Mouse (Mus musculus): Measurements from ENCODE around the gene Traip. TPM values are rescaled to one million over a fixed set of nuclear protein-coding genes. Genes with fewer than 3 reads are reported as not detected.
A peak's percentile ranks its signal among the peaks of the same experiment; 100 is the strongest.

The Traip gene
- 17.2 and 18.3 TPM in 2 replicates for polyA plus RNA-seq (2015; fragmentation: Nextera tagmentation; extraction: Ambion mirVana)

DNA sequence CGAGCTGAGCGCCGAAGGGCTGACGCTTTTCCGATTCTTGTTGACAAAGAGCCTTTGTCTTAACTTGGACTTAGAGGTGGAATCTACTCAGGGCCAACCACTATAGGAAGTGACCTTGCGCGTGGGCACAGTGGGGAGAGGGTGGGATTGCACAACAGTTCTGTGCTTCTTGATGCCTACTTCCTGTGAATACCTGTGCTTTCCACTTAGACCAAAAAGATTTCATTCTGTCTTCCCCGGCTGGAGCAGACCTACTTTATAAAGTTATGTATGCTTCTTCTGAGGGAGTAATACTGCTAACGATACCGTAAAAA is at the start of gene Traip:
TSS of gene Traip (plus strand) at position 215 of the 314 bp plus-strand sequence.
- no peak for ATAC-seq (ENCODE audit: insufficient read depth, low FRiP score, low read depth)
- no peaks in the 10 kb centered on the region for H3K27me3 ChIP-seq (replicated peaks)
- H3K27ac ChIP-seq: peak within 1 kb of the TSS; percentile 74; the same call in 1 of the 2 replicates

DNA sequence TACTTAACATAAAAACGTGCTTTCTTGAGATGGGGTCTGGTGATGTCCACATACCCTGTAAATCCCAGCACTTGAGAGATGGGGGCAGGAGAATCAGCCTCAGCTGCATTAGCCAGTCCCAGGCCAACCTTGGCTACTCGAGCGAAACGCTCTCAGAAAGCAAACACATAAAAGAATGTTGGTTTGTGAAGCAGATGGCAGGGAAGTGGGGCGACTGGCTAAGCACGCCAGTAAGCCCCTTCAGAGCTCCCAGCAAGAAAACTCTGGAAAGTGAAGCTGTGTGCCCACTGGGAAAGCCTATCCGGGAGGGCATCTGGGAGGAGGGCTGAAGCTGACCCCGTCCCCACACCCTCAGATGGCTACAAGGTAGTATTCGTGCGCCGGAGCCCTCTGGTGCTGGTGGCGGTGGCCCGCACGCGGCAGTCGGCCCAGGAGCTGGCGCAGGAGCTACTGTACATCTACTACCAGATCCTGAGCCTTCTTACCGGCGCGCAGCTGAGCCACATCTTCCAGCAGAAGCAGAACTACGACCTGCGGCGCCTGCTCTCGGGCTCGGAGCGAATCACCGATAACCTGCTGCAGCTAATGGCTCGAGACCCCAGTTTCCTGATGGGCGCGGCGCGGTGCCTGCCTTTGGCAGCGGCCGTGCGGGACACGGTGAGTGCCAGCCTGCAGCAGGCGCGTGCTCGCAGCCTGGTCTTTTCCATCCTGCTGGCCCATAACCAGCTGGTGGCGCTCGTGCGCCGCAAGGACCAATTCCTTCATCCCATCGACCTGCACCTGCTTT is 48.9 kb upstream of the Traip start:
- Histone ChIP-seq H3K9me3 (no peaks in the 10 kb centered on the region), H3K4me3 (replicated peaks) (peak overlapping the region; percentile 24), H3K36me3 (peaks cover 6% of the 10 kb centered on the region; the same call in 1 of the 2 replicates), H3K27ac (no peak overlapping the region), H3K4me1 (peaks cover 13% of the 10 kb centered on the region), H3K9ac (no peak overlapping the region), H3K4me2 (peak overlapping the region; percentile 61), H3K27me3 (replicated peaks) (0 out of 2 replicates have a peak, but pooled peaks cover 12% of the 10 kb centered on the region)
- WGBS: 14% methylated on average over 44 of the region's 44 CpGs
- peak; percentile 47; the same call in 1 of the 2 replicates for ATAC-seq (ENCODE audit: insufficient read depth, low FRiP score, low read depth)

More for the DNA sequence above, at the start of gene Traip:
- Histone ChIP-seq H3K36me3 (no peaks in the 10 kb centered on the region), H3K4me2 (peak within 1 kb of the TSS; percentile 91), H3K9ac (peak within 1 kb of the TSS; percentile 60), H3K9me3 (no peaks in the 10 kb centered on the region), H3K4me1 (peaks cover 9% of the 10 kb centered on the region), H3K4me3 (replicated peaks) (peak within 1 kb of the TSS; percentile 61)
- WGBS: 86% methylated on average over 10 of the region's 10 CpGs

DNA sequence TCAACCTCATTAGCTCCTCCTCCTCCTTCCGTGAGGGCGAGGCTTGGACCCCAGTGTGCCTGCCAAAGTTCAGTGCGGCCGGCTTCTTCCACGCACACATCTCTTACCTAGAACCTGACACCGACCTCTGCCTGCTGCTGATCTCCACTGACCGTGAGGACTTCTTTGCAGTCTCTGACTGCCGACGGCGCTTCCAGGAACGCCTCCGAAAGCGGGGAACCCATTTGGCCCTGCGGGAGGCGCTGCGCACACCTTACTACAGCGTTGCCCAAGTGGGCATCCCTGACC is 48.4 kb upstream of the Traip start:
- Histone ChIP-seq H3K4me3 (replicated peaks) (no peak overlapping the region), H3K9me3 (no peaks in the 10 kb centered on the region), H3K9ac (no peak overlapping the region), H3K27me3 (replicated peaks) (0 out of 2 replicates have a peak, but pooled peaks cover 12% of the 10 kb centered on the region), H3K4me1 (peaks cover 18% of the 10 kb centered on the region), H3K4me2 (peak overlapping the region; percentile 61), H3K27ac (no peak overlapping the region), H3K36me3 (0 out of 2 replicates have a peak, but pooled peaks cover 3% of the 10 kb centered on the region)
- ATAC-seq (ENCODE audit: insufficient read depth, low FRiP score, low read depth): no peak
- WGBS: 29% methylated on average over 17 of the region's 17 CpGs

DNA sequence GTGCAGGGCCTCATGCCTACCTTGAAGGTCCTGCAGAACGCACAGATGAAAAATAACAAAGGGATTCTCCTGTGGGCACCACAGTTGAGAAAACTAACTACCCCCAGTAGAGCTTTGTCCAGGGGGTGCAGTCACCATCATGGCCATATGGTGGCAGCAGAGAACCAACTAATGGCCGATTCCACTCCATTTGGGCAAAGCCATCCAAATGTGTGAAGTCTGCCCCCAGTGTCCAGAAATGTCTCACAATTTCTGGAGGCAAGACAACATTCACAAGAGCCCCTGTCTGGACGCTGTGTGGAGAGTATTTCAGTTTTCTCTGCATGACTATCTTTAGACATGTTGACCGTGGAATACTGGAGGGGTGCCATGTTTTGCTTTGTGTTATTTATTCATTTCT is 45.2 kb upstream of the Traip start:
- H3K4me1 ChIP-seq: peaks cover 41% of the 10 kb centered on the region
- WGBS: 2% methylated on average over 4 of the region's 4 CpGs
- H3K36me3 ChIP-seq: 0 out of 2 replicates have a peak, but pooled peaks cover 3% of the 10 kb centered on the region
- H3K27me3 ChIP-seq (replicated peaks): 0 out of 2 replicates have a peak, but pooled peaks cover 12% of the 10 kb centered on the region
- no peak overlapping the region for H3K4me3 ChIP-seq (replicated peaks)
- H3K9me3 ChIP-seq: no peaks in the 10 kb centered on the region
- H3K4me2 ChIP-seq: no peak overlapping the region
- ATAC-seq (ENCODE audit: insufficient read depth, low FRiP score, low read depth): 0 out of 2 replicates have a peak, but pooled peaks have one; percentile 9
- H3K27ac ChIP-seq: no peak overlapping the region; the same call in 1 of the 2 replicates
- no peak overlapping the region for H3K9ac ChIP-seq

DNA sequence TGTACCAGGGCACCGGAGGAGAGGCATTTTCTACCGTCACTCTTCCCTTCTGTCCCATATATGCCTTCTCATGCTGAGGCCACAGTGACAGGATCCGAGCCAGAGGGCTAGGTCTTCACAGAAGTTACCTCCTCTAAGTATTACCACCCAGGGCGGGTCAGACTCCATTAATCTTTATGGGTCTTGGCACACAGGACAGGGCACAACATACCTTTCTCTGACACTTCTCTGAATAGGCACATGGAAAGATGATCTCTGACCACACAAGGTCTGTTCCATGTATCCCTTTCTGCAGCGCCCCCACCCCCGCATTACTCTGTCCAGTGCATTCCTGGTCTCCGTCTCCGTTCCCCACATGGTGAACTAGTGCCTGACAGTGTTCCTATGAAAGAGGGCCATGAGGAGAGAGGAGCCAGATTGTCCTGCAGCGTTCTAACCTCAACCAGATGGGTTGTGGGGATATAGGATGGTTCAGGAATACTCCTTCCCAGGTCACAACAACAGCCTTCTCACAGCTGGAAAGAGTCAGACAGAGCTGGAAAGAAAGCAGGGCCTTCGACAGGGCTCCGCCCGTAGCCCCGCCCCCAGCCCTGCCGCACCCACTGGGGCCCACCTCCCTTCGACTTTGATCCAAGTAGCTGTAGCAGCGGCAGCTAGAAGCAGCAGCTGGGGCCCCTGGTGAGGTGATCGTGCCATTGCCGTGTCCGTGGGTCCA is 43.5 kb upstream of the Traip start, which contains the start of gene Mst1r:
TSS of gene Mst1r (plus strand) at position 622 of the 715 bp plus-strand sequence.
- Histone ChIP-seq H3K27me3 (replicated peaks) (no peaks in the 10 kb centered on the region), H3K4me1 (peaks cover 39% of the 10 kb centered on the region), H3K9ac (peak within 1 kb of the TSS; percentile 61; the same call in 1 of the 2 replicates), H3K9me3 (no peaks in the 10 kb centered on the region), H3K27ac (peak within 1 kb of the TSS; percentile 88), H3K36me3 (0 out of 2 replicates have a peak, but pooled peaks cover 3% of the 10 kb centered on the region), H3K4me2 (peak within 1 kb of the TSS; percentile 84), H3K4me3 (replicated peaks) (peak within 1 kb of the TSS; percentile 53)
- ATAC-seq (ENCODE audit: insufficient read depth, low FRiP score, low read depth): peak; percentile 80
- WGBS: 14% methylated on average over 19 of the region's 19 CpGs

DNA sequence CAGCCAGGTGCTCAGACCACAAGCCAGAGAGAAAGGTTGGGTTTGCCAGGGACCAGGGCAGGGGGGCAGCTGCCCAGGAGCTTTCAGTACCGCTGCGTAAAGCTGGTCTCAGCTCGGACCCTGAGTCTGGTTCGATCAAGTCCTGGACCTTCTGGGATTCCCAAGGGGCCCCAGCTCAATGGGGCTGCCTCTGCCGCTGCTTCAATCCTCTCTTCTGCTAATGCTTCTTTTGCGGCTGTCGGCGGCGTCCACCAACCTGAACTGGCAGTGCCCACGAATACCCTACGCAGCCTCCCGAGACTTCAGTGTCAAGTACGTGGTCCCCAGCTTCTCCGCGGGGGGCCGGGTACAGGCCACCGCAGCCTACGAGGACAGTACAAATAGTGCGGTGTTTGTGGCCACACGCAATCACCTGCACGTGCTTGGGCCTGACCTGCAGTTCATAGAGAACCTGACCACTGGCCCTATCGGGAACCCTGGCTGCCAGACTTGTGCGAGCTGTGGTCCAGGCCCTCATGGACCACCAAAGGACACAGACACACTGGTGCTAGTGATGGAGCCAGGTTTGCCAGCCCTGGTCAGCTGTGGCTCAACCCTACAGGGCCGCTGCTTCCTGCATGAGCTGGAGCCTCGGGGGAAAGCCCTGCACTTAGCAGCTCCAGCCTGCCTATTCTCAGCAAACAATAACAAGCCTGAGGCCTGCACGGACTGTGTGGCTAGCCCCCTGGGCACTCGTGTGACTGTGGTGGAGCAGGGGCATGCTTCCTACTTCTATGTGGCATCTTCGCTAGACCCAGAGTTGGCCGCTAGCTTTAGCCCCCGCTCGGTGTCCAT is 42.8 kb upstream of the Traip start:
- no peaks in the 10 kb centered on the region for H3K36me3 ChIP-seq
- peak overlapping the region; percentile 88 for H3K27ac ChIP-seq
- 41% methylated on average over 31 of the region's 31 CpGs for WGBS
- H3K4me3 ChIP-seq (replicated peaks): peak overlapping the region; percentile 53
- H3K4me1 ChIP-seq: peaks cover 38% of the 10 kb centered on the region
- ATAC-seq (ENCODE audit: insufficient read depth, low FRiP score, low read depth): no peak
- H3K4me2 ChIP-seq: peak overlapping the region; percentile 84
- H3K9ac ChIP-seq: peak overlapping the region; percentile 61; the same call in 1 of the 2 replicates
- no peaks in the 10 kb centered on the region for H3K9me3 ChIP-seq
- no peaks in the 10 kb centered on the region for H3K27me3 ChIP-seq (replicated peaks)

DNA sequence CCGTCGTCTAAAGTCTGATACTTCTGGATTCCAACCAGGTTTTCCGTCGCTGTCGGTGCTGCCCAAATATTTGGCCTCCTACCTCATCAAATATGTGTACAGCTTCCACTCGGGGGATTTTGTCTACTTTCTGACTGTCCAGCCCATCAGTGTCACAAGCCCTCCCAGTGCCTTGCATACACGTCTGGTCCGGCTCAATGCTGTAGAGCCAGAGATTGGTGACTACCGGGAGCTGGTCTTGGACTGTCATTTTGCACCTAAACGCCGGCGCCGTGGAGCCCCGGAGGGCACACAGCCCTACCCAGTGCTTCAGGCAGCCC is 42.2 kb upstream of the Traip start:
- H3K9ac ChIP-seq: no peak overlapping the region
- no peak for ATAC-seq (ENCODE audit: insufficient read depth, low FRiP score, low read depth)
- H3K36me3 ChIP-seq: no peaks in the 10 kb centered on the region
- H3K27ac ChIP-seq: peak overlapping the region; percentile 88
- H3K4me1 ChIP-seq: peaks cover 38% of the 10 kb centered on the region
- H3K27me3 ChIP-seq (replicated peaks): no peaks in the 10 kb centered on the region
- peak overlapping the region; percentile 84 for H3K4me2 ChIP-seq
- 57% methylated on average over 14 of the region's 14 CpGs for WGBS
- H3K4me3 ChIP-seq (replicated peaks): peak overlapping the region; percentile 53
- H3K9me3 ChIP-seq: no peaks in the 10 kb centered on the region

DNA sequence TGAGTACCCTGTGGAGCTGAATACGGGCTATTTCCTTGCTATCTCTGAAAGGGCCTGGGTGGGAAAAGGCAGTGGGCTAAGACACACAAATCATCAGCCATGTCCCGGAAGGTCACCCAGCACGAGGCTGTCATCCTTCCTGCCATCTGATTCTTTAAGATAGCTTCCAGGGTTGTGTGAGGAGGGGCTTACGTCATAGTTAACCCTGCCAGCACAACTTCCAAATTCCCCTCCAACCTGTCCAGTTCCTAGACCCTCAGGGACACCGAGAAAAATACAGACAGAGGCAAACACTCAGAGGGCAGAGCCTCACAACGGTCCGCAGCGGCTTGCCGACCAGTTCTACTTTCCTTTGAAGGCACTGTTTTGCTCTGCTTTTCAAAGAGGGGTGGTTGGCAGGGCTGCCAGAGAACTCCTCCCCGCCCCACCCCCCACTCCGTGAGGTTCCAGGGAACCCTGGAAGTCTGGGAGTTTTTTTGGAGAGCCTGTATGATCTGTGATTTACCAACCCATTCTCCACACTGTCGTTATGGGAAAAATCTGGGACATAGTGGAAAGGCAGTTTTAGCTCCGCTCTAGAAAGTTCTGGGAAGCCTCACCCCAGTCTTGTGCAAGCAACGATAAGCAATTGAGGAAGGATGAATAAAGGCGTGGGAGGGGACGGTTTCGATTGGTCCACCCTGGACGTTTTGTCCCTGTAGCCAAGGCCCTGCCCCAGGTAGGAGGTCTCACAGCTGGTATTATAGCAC is 41.4 kb upstream of the Traip start:
- Histone ChIP-seq H3K9me3 (no peaks in the 10 kb centered on the region), H3K9ac (no peak overlapping the region), H3K27me3 (replicated peaks) (no peaks in the 10 kb centered on the region), H3K4me1 (peaks cover 38% of the 10 kb centered on the region), H3K36me3 (no peaks in the 10 kb centered on the region), H3K27ac (peak overlapping the region; percentile 88), H3K4me3 (replicated peaks) (peak overlapping the region; percentile 53), H3K4me2 (peak overlapping the region; percentile 84)
- 23% methylated on average over 18 of the region's 18 CpGs for WGBS
- ATAC-seq (ENCODE audit: insufficient read depth, low FRiP score, low read depth): no peak

DNA sequence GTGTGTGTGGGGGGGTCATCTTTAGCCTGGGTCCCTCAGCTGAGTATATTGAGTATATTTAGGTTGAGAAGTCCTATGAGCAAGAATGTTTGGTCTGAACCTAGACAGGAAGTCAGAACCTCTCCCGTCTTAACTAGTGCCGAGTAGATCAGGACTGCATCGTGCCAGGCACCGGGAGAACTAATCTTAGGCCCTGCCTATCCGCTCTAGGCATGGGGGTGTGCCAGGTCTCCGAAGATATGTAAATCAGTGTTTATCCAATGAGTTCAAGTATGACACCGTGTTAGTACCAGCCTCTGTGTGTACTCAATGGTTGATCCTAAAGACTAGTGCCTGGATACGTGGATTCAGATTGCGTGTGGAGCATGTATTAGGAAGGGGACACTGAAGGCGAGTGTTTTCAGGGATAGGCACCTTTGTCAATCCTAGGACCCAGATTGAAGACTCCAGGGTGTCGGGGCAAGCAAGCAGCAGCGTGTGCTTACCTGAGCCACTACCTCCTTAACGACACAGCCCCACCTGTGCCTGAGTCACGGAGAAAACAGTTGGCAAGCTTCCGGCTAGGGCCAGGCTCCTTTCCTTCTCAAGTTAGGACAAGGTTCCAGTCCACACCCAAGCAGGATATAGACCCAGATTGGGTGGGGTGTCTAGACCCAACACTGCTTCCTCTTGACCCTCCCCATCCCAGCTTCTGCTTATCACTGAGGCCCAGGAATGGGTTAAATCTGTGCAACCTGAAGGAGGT is 39.7 kb upstream of the Traip start:
- H3K27ac ChIP-seq: peak overlapping the region; percentile 88
- H3K9me3 ChIP-seq: no peaks in the 10 kb centered on the region
- no peaks in the 10 kb centered on the region for H3K27me3 ChIP-seq (replicated peaks)
- H3K9ac ChIP-seq: no peak overlapping the region
- peak overlapping the region; percentile 84 for H3K4me2 ChIP-seq
- peaks cover 5% of the 10 kb centered on the region; the same call in 1 of the 2 replicates for H3K36me3 ChIP-seq
- WGBS: 61% methylated on average over 15 of the region's 15 CpGs
- peaks cover 38% of the 10 kb centered on the region for H3K4me1 ChIP-seq
- ATAC-seq (ENCODE audit: insufficient read depth, low FRiP score, low read depth): peak; percentile 44
- peak overlapping the region; percentile 53; the same call in 1 of the 2 replicates for H3K4me3 ChIP-seq (replicated peaks)

DNA sequence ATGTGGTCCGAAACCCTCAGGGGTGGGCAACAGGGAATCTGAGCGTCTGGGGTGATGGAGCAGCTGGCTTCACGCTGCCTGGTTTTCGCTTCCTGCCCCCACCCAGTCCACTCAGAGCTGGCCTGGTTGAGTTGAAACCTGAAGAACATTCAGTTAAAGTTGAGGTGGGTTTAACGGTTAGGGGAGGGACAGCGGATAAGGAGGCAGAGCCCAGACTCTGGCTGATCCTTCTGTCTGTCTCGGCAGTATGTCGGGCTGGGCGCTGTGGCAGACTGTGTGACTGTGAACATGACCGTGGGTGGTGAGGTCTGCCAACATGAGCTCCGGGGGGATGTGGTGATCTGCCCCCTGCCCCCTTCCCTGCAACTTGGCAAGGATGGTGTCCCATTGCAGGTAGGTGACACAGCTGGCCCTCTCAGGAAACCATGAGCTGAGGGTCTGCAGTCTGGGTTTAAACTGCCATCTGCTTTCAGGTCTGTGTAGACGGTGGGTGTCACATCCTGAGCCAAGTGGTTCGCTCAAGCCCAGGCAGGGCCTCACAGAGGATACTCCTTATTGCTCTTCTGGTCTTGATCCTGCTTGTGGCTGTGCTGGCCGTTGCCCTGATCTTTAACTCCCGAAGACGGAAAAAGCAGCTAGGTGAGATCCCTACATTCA is 35.0 kb upstream of the Traip start:
- 76% methylated on average over 16 of the region's 16 CpGs for WGBS

More for the DNA sequence above, 35.0 kb upstream of the Traip start:
- Histone ChIP-seq H3K36me3 (peaks cover 9% of the 10 kb centered on the region; the same call in 1 of the 2 replicates), H3K4me2 (no peak overlapping the region), H3K4me1 (peaks cover under 1% of the 10 kb centered on the region; the same call in 1 of the 2 replicates), H3K9me3 (no peaks in the 10 kb centered on the region), H3K9ac (no peak overlapping the region), H3K27ac (no peak overlapping the region), H3K4me3 (replicated peaks) (no peak overlapping the region), H3K27me3 (replicated peaks) (no peaks in the 10 kb centered on the region)
- no peak for ATAC-seq (ENCODE audit: insufficient read depth, low FRiP score, low read depth)

Data from stomach, embryonic 15.5 days (tissue).